In genomic region chr19:45916461-45916860, GRCm38 (mm10) we compare ENCODE assay signal across 21 mouse cellular contexts.
"Had no signal": no experiment of that assay in that cellular context is flagged by ENCODE, and none has a peak within 500 bp of the region (broad histone marks: within the 10 kb centered on the region; RNA-seq: fewer than 3 reads in every experiment).

No protein-coding gene starts in this region.

- H3K9me3 ChIP-seq: intestine, embryonic 15.5 days; kidney, embryonic 15.5 days; limb, embryonic 10.5 days; limb, embryonic 13.5 days; liver, embryonic 12.5 days; liver, embryonic 15.5 days; lung, embryonic 15.5 days; megakaryocyte, embryonic 14.5 days; midbrain, embryonic 10.5 days; midbrain, embryonic 13.5 days; neural tube, embryonic 13.5 days had no signal

- H3K36me3 ChIP-seq: liver, embryonic 15.5 days had no signal

- H3K27ac ChIP-seq: intestine, embryonic 15.5 days; kidney, embryonic 15.5 days; limb, embryonic 10.5 days; limb, embryonic 13.5 days; liver, embryonic 12.5 days; liver, embryonic 15.5 days; lung, embryonic 15.5 days; midbrain, embryonic 10.5 days; midbrain, embryonic 13.5 days; neural tube, embryonic 13.5 days had no signal

- ATAC-seq: intestine, embryonic 15.5 days; liver, embryonic 12.5 days; midbrain, embryonic 13.5 days had no signal

- H3K9ac ChIP-seq: intestine, embryonic 15.5 days; kidney, embryonic 15.5 days; limb, embryonic 13.5 days; liver, embryonic 12.5 days; liver, embryonic 15.5 days; lung, embryonic 15.5 days; midbrain, embryonic 13.5 days; neural tube, embryonic 13.5 days had no signal

- DNase-seq: kidney, adult 11 months; kidney, adult 8-10 months; kidney, postnatal 10 days; liver; lung, adult 18-20 months; lung, postnatal 10 days; lung, postnatal 36 days; thymus, adult 18-20 months; thymus, postnatal 14 days; thymus, postnatal 4 days had no signal

- H3K27me3 ChIP-seq: intestine, embryonic 15.5 days; kidney, embryonic 15.5 days; limb, embryonic 13.5 days; liver, embryonic 12.5 days; liver, embryonic 15.5 days; lung, embryonic 15.5 days; megakaryocyte, embryonic 14.5 days; midbrain, embryonic 13.5 days; neural tube, embryonic 13.5 days had no signal

- H3K4me1 ChIP-seq: intestine, embryonic 15.5 days; kidney, embryonic 15.5 days; limb, embryonic 10.5 days; limb, embryonic 13.5 days; liver, embryonic 12.5 days; liver, embryonic 15.5 days; lung, embryonic 15.5 days had no signal

- H3K4me2 ChIP-seq: intestine, embryonic 15.5 days; kidney, embryonic 15.5 days; limb, embryonic 13.5 days; liver, embryonic 12.5 days; liver, embryonic 15.5 days; lung, embryonic 15.5 days; midbrain, embryonic 13.5 days; neural tube, embryonic 13.5 days had no signal

- H3K4me3 ChIP-seq: intestine, embryonic 15.5 days; kidney, embryonic 15.5 days; limb, embryonic 10.5 days; limb, embryonic 13.5 days; liver, embryonic 12.5 days; liver, embryonic 15.5 days; lung, embryonic 15.5 days; megakaryocyte, embryonic 14.5 days; midbrain, embryonic 10.5 days; midbrain, embryonic 13.5 days; neural tube, embryonic 13.5 days had no signal
